In genomic region chr12:55506029-55506330, GRCm38 (mm10) we compare ENCODE assay signal across 10 mouse cellular contexts. TPM values are rescaled to one million over a fixed set of nuclear protein-coding genes. Genes with fewer than 3 reads are reported as not detected.
DNase-seq lines count a peak whose midpoint lies in the region; ATAC-seq and TF ChIP-seq lines count a peak whose summit lies in the region.
"Had no signal": no experiment of that assay in that cellular context is flagged by ENCODE, and none has a peak within 500 bp of the region (broad histone marks: within the 10 kb centered on the region; RNA-seq: fewer than 3 reads in every experiment).

No protein-coding gene starts in this region.

- no peak overlapping the region for H3K4me3 ChIP-seq in intestine, postnatal 0 days (ENCODE audit: low read depth, low read length)
- H3K4me3 ChIP-seq in intestine, embryonic 16.5 days (ENCODE audit: low read length): no peak overlapping the region
- H3K4me3 ChIP-seq in C2C12 (ENCODE audit: insufficient read depth, poor library complexity, severe bottlenecking) (no peak overlapping the region), MEL (ENCODE audit: control insufficient read depth in 1 of 2, insufficient read depth in 1 of 2, low read depth in 2 of 2, low read length in 2 of 2) (no peak overlapping the region)
- H3K4me3 ChIP-seq: lung, embryonic 15.5 days had no signal

- no peak overlapping the region for H3K4me2 ChIP-seq in intestine, postnatal 0 days (replicated peaks; ENCODE audit: low read depth)
- H3K4me2 ChIP-seq in intestine, embryonic 16.5 days (ENCODE audit: low read depth, low read length): no peak overlapping the region
- H3K4me2 ChIP-seq: lung, embryonic 15.5 days had no signal

- WGBS in intestine, postnatal 0 days: 0% methylated on average over 6 of the region's 6 CpGs
- WGBS in intestine, embryonic 16.5 days: under 1% methylated on average over 6 of the region's 6 CpGs

- no peaks in the 10 kb centered on the region for H3K27me3 ChIP-seq in intestine, postnatal 0 days (replicated peaks; ENCODE audit: control insufficient read depth, insufficient read depth, low read length)
- H3K27me3 ChIP-seq in intestine, embryonic 16.5 days (replicated peaks; ENCODE audit: control insufficient read depth, insufficient read depth, low read length): no peaks in the 10 kb centered on the region
- no peaks in the 10 kb centered on the region for H3K27me3 ChIP-seq in C2C12 (ENCODE audit: control insufficient read depth, insufficient read depth, insufficient read length)
- H3K27me3 ChIP-seq in MEL (ENCODE audit: control insufficient read depth in 1 of 2, insufficient read depth in 2 of 2, low read length in 2 of 2): no peaks in the 10 kb centered on the region
- H3K27me3 ChIP-seq: lung, embryonic 15.5 days had no signal

- H3K79me2 ChIP-seq in C2C12 (ENCODE audit: control insufficient read depth, insufficient read depth) (no peaks in the 10 kb centered on the region), MEL (ENCODE audit: control insufficient read depth, insufficient read depth, low read length, poor library complexity) (no peaks in the 10 kb centered on the region)

- peak; percentile 95 for TF ChIP-seq RAD21 in MEL (IDR thresholded peaks at IDR 0.05; ENCODE audit: low read depth, low read length)

- H3K79me3 ChIP-seq in C2C12 (ENCODE audit: low read depth): no peaks in the 10 kb centered on the region

- H3K4me1 ChIP-seq in intestine, postnatal 0 days (replicated peaks; ENCODE audit: control insufficient read depth, insufficient read depth, low read length): no peaks in the 10 kb centered on the region
- no peaks in the 10 kb centered on the region for H3K4me1 ChIP-seq in intestine, embryonic 16.5 days (ENCODE audit: control insufficient read depth, insufficient read depth, low read length)
- peaks cover 0 to 7% of the 10 kb centered on the region in 2 experiments; a peak in 2 of 4 replicates for H3K4me1 ChIP-seq in MEL (ENCODE audit: control insufficient read depth in 1 of 2, insufficient read depth in 2 of 2, low read length in 2 of 2)
- H3K4me1 ChIP-seq: lung, embryonic 15.5 days had no signal

- no peak for ATAC-seq in intestine, postnatal 0 days
- ATAC-seq in intestine, embryonic 16.5 days: no peak
- ATAC-seq in common myeloid progenitor, adult 5-6 weeks (replicated peaks; ENCODE audit: low read depth, poor library complexity, severe bottlenecking): peak; percentile 86
- peak; percentile 45 for ATAC-seq in megakaryocyte-erythroid progenitor cell, adult 5-6 weeks (replicated peaks; ENCODE audit: low FRiP score, low TSS enrichment, poor library complexity, severe bottlenecking)
- ATAC-seq in frontal cortex, adult (ENCODE audit: low TSS enrichment): no peak

- peak; percentile 88 for DNase-seq in MEL (ENCODE audit: low read depth, low spot score)
- peak; percentile 79 for DNase-seq in kidney, postnatal 10 days

- no peaks in the 10 kb centered on the region for H3K9me3 ChIP-seq in intestine, postnatal 0 days (ENCODE audit: control insufficient read depth)
- no peaks in the 10 kb centered on the region for H3K9me3 ChIP-seq in intestine, embryonic 16.5 days (ENCODE audit: control insufficient read depth, low read length)
- H3K9me3 ChIP-seq in MEL (replicated peaks; ENCODE audit: insufficient read depth, low read length): no peaks in the 10 kb centered on the region
- H3K9me3 ChIP-seq: lung, embryonic 15.5 days had no signal

- H3ac ChIP-seq in C2C12 (ENCODE audit: control insufficient read depth, insufficient read length, low read depth): no peak overlapping the region

- TF ChIP-seq CTCF in intestine, postnatal 0 days (IDR thresholded peaks at IDR 0.05; ENCODE audit: low read depth): peak; percentile 85
- TF ChIP-seq CTCF in C2C12 (IDR thresholded peaks at IDR 0.05; ENCODE audit: control insufficient read depth, insufficient read depth, insufficient read length) (peak; percentile 32), MEL (IDR thresholded peaks at IDR 0.05 in 2 of 3, conservative IDR thresholded peaks at IDR 0.05 in 1 of 3; ENCODE audit: control insufficient read depth in 1 of 3, insufficient read depth in 1 of 3, low read depth in 2 of 3, low read length in 3 of 3, poor library complexity in 1 of 3, severe bottlenecking in 1 of 3) (peak; percentile 87 to 96 (median 88))

- no peak for TF ChIP-seq EP300 in MEL (IDR thresholded peaks at IDR 0.05; ENCODE audit: low read depth in 1 of 2, low read length in 2 of 2)

- no peak overlapping the region for H3K9ac ChIP-seq in intestine, postnatal 0 days (ENCODE audit: low read depth, low read length)
- H3K9ac ChIP-seq in intestine, embryonic 16.5 days (ENCODE audit: low read depth, low read length): no peak overlapping the region
- peak overlapping the region; percentile 33 for H3K9ac ChIP-seq in MEL (ENCODE audit: control insufficient read depth, low read depth, low read length, poor library complexity, severe bottlenecking)
- H3K9ac ChIP-seq: lung, embryonic 15.5 days had no signal

- no peak for TF ChIP-seq POLR2A in MEL (IDR thresholded peaks at IDR 0.05; ENCODE audit: control insufficient read depth in 1 of 2, insufficient read depth in 1 of 2, low read depth in 1 of 2, low read length in 2 of 2, poor library complexity in 1 of 2)

- H3K36me3 ChIP-seq in intestine, postnatal 0 days (ENCODE audit: control insufficient read depth, insufficient read depth): no peaks in the 10 kb centered on the region
- H3K36me3 ChIP-seq in intestine, embryonic 16.5 days (ENCODE audit: control insufficient read depth, insufficient read depth, low read length): no peaks in the 10 kb centered on the region
- H3K36me3 ChIP-seq in C2C12 (ENCODE audit: control insufficient read depth, insufficient read depth) (no peaks in the 10 kb centered on the region), MEL (ENCODE audit: control insufficient read depth in 1 of 2, insufficient read depth in 2 of 2, low read length in 2 of 2) (peaks cover 0 to 3% of the 10 kb centered on the region in 2 experiments; a peak in 1 of 4 replicates)
- H3K36me3 ChIP-seq: lung, embryonic 15.5 days had no signal

- no peak overlapping the region for H3K27ac ChIP-seq in intestine, postnatal 0 days (ENCODE audit: low read depth, low read length)
- H3K27ac ChIP-seq in intestine, embryonic 16.5 days (ENCODE audit: low read length): no peak overlapping the region
- no peak overlapping the region for H3K27ac ChIP-seq in MEL (ENCODE audit: control insufficient read depth, low read depth, low read length)
- H3K27ac ChIP-seq: lung, embryonic 15.5 days had no signal

TF ChIP-seq in C2C12, 6 proteins besides CTCF, POLR2A, EP300 and RAD21:
- no peak for TF ChIP-seq FOSL1 (IDR thresholded peaks at IDR 0.05; ENCODE audit: insufficient read depth, low read length, poor library complexity, severe bottlenecking)
- no peak for TF ChIP-seq USF1 (IDR thresholded peaks at IDR 0.05; ENCODE audit: low read depth)
- TF ChIP-seq MAX (IDR thresholded peaks at IDR 0.05): no peak

TF ChIP-seq in MEL, 35 proteins besides CTCF, POLR2A, EP300 and RAD21 (continues in another document):
- TF ChIP-seq ZMIZ1 (IDR thresholded peaks at IDR 0.05; ENCODE audit: low read depth, low read length) (no peak), HCFC1 (IDR thresholded peaks at IDR 0.05; ENCODE audit: low read depth, low read length) (0 out of 2 replicates have a peak, but pooled peaks have one; percentile 35), TCF12 (IDR thresholded peaks at IDR 0.05; ENCODE audit: low read depth, low read length) (no peak), MYC (IDR thresholded peaks at IDR 0.05; ENCODE audit: low read depth, low read length) (0 out of 2 replicates have a peak, but pooled peaks have one; percentile 53), E2F4 (IDR thresholded peaks at IDR 0.05; ENCODE audit: borderline replicate concordance, low read depth, low read length) (no peak), GATA1 (IDR thresholded peaks at IDR 0.05; ENCODE audit: low read depth, low read length) (0 out of 2 replicates have a peak, but pooled peaks have one; percentile 35), SIN3A (IDR thresholded peaks at IDR 0.05; ENCODE audit: low read length) (peak; percentile 73), ZC3H11A (IDR thresholded peaks at IDR 0.05; ENCODE audit: low read depth, low read length) (peak; percentile 76), ETS1 (IDR thresholded peaks at IDR 0.05; ENCODE audit: low read depth, low read length) (0 out of 2 replicates have a peak, but pooled peaks have one; percentile 20), NRF1 (IDR thresholded peaks at IDR 0.05; ENCODE audit: insufficient read depth, low read depth, low read length, poor library complexity, severe bottlenecking) (no peak), JUND (IDR thresholded peaks at IDR 0.05; ENCODE audit: low read depth, low read length) (0 out of 2 replicates have a peak, but pooled peaks have one; percentile 15), ZNF384 (IDR thresholded peaks at IDR 0.05; ENCODE audit: low read depth, low read length) (peak; percentile 99), MXI1 (IDR thresholded peaks at IDR 0.05; ENCODE audit: low read depth, low read length) (0 out of 2 replicates have a peak, but pooled peaks have one; percentile 15), SMC3 (IDR thresholded peaks at IDR 0.05; ENCODE audit: low read depth, low read length) (peak; percentile 85)

RNA-seq across cellular contexts. Expression of gene Nfkbia, which starts 13.5 kb away (rescaled TPM):
- 47.1 and 49.7 TPM in 2 replicates for polyA plus RNA-seq in intestine, postnatal 0 days (2015; fragmentation: Nextera tagmentation; extraction: Ambion mirVana)
- 75.5 and 83.8 TPM in 2 replicates for polyA plus RNA-seq in intestine, embryonic 16.5 days (2015; fragmentation: Nextera tagmentation; extraction: Ambion mirVana)
- polyA plus RNA-seq in C2C12 (2012; fragmentation: generic; extraction: Trizol) (43.2 TPM), MEL (2012; ENCODE audit: insufficient read depth in 1 of 2, insufficient read length in 2 of 2, low read depth in 1 of 2, low replicate concordance in 2 of 2, missing spikeins in 1 of 2) (10 to 100 TPM in 1 of 2 experiments, not detected in 1; 15.9 TPM)
- total RNA-seq in MEL (2012; rRNA removed): 8.1 and 9.3 TPM in 2 replicates
- total RNA-seq in common myeloid progenitor, adult 5-6 weeks (2017): 53.1 and 54.6 TPM in 2 replicates
- 13.8 and 29.4 TPM in 2 replicates for total RNA-seq in megakaryocyte-erythroid progenitor cell, adult 5-6 weeks (2014; fragmentation: Nextera tagmentation)
- total RNA-seq in megakaryocyte-erythroid progenitor cell, adult 5-6 weeks (2017): 71.6 and 81.5 TPM in 2 replicates

RNA-seq across cellular contexts. Expression of gene Aldoart2, which starts 59.1 kb away (rescaled TPM):
- polyA plus RNA-seq in intestine, postnatal 0 days (2015; fragmentation: Nextera tagmentation; extraction: Ambion mirVana): 0.13 TPM in 1 of 2 replicates, not detected in the other
- not detected in 2 replicates for polyA plus RNA-seq in intestine, embryonic 16.5 days (2015; fragmentation: Nextera tagmentation; extraction: Ambion mirVana)
- polyA plus RNA-seq in C2C12 (2012; fragmentation: generic; extraction: Trizol) (not detected), MEL (2012; ENCODE audit: insufficient read depth in 1 of 2, insufficient read length in 2 of 2, low read depth in 1 of 2, low replicate concordance in 2 of 2, missing spikeins in 1 of 2) (under 1 TPM in 1 of 2 experiments, not detected in 1; 0.26 TPM)
- not detected in 2 replicates for total RNA-seq in MEL (2012; rRNA removed)
- not detected in 2 replicates for total RNA-seq in common myeloid progenitor, adult 5-6 weeks (2017)
- total RNA-seq in megakaryocyte-erythroid progenitor cell, adult 5-6 weeks (2014; fragmentation: Nextera tagmentation): not detected in 2 replicates
- total RNA-seq in megakaryocyte-erythroid progenitor cell, adult 5-6 weeks (2017): not detected in 2 replicates
- total RNA-seq: gastrocnemius, postnatal 4 days had no signal
- polyA plus RNA-seq: lung, embryonic 15.5 days had no signal

Comparison
In these comparisons a context has a peak if more than half of its experiments do, and no peak if none do; other contexts are left out.
1. ATAC-seq: peak in common myeloid progenitor, adult 5-6 weeks (single experiment) and megakaryocyte-erythroid progenitor cell, adult 5-6 weeks (single experiment); none in intestine, postnatal 0 days (single experiment), intestine, embryonic 16.5 days (single experiment) and frontal cortex, adult (single experiment).
2. CTCF ChIP-seq: peak in every context shown above with its lines; median percentile 88 in MEL; 85 in intestine, postnatal 0 days; 32 in C2C12.